Mouse (Mus musculus) MEL (cell line): Measurements from ENCODE around the gene Rlf. TPM values are rescaled to one million over a fixed set of nuclear protein-coding genes. Genes with fewer than 3 reads are reported as not detected.

Experiments used
- DNase-seq: peaks from one replicate; pipeline ENCODE4 v3.0.0; 2011; ENCODE audit warnings: low read depth, low spot score
- H3K27ac ChIP-seq: 2 replicates; pipeline ENCODE4 v1.5.1; 2012; ENCODE audit warnings: low read depth, mild to moderate bottlenecking, control low read depth, low read length, moderate library complexity; ENCODE audit not compliant: control insufficient read depth
- H3K27me3 ChIP-seq, 2 experiments: fragments of 150-350 bp in 1 of 2; sonication (generic) in 1 of 2; 2 replicates each; pipeline ENCODE4 v1.6.1; 2012; ENCODE audit warnings: low read length in 2 of 2, mild to moderate bottlenecking in 2 of 2, improper control_type of control experiment in 1 of 2, moderate library complexity in 1 of 2; ENCODE audit not compliant: insufficient read depth in 2 of 2, control insufficient read depth in 1 of 2
- H3K36me3 ChIP-seq, 2 experiments: 2 replicates each; pipeline ENCODE4 v1.6.1; 2012 to 2014; ENCODE audit warnings: low read length in 2 of 2, improper control_type of control experiment in 1 of 2, inconsistent platforms in 1 of 2, mild to moderate bottlenecking in 1 of 2; ENCODE audit not compliant: insufficient read depth in 2 of 2, control insufficient read depth in 1 of 2
- H3K4me1 ChIP-seq, 2 experiments: fragments of 150-350 bp in 1 of 2; sonication (generic) in 1 of 2; 2 replicates each; pipeline ENCODE4 v1.6.1; 2012; ENCODE audit warnings: low read length in 2 of 2, improper control_type of control experiment in 1 of 2, mild to moderate bottlenecking in 1 of 2; ENCODE audit not compliant: insufficient read depth in 2 of 2, control insufficient read depth in 1 of 2
- H3K4me3 ChIP-seq, 2 experiments: fragments of 150-350 bp in 1 of 2; sonication (generic) in 1 of 2; 2 replicates each; pipeline ENCODE4 v1.5.1; 2012; ENCODE audit warnings: low read depth in 2 of 2, low read length in 2 of 2, mild to moderate bottlenecking in 2 of 2, moderate library complexity in 2 of 2, control low read depth in 1 of 2, improper control_type of control experiment in 1 of 2; ENCODE audit not compliant: control insufficient read depth in 1 of 2, insufficient read depth in 1 of 2
- H3K79me2 ChIP-seq: 2 replicates; pipeline ENCODE4 v1.6.1; 2012; ENCODE audit warnings: mild to moderate bottlenecking, low read length, moderate library complexity; ENCODE audit not compliant: control insufficient read depth, poor library complexity, insufficient read depth
- H3K9ac ChIP-seq: 2 replicates; pipeline ENCODE4 v1.6.1; 2012; ENCODE audit warnings: low read depth, mild to moderate bottlenecking, control low read depth, low read length, moderate library complexity; ENCODE audit not compliant: control insufficient read depth, poor library complexity, severe bottlenecking
- H3K9me3 ChIP-seq: fragments of 150-350 bp; sonication (generic); replicated peaks from 2 replicates; pipeline ENCODE4 v1.6.1; 2012; ENCODE audit warnings: mild to moderate bottlenecking, low read length, improper control_type of control experiment, moderate library complexity; ENCODE audit not compliant: insufficient read depth
- BHLHE40 ChIP-seq: IDR thresholded peaks from 2 replicates; pipeline ENCODE4 v1.6.1; 2012; ENCODE audit warnings: low read depth, mild to moderate bottlenecking, inconsistent platforms, low read length, improper control_type of control experiment, borderline replicate concordance
- CHD1 ChIP-seq: IDR thresholded peaks from 2 replicates; pipeline ENCODE4 v1.6.1; 2012; ENCODE audit warnings: low read depth, mild to moderate bottlenecking, inconsistent platforms, low read length, improper control_type of control experiment
- CHD2 ChIP-seq: IDR thresholded peaks from 2 replicates; pipeline ENCODE4 v1.6.1; 2011; ENCODE audit warnings: low read length, improper control_type of control experiment
- CTCF ChIP-seq, 3 experiments: IDR thresholded peaks in 2 of 3; conservative IDR thresholded peaks in 1 of 3; 2 replicates each; pipeline ENCODE4 v1.5.1; 2011 to 2012; ENCODE audit warnings: low read length in 3 of 3, low read depth in 2 of 3, mild to moderate bottlenecking in 2 of 3, improper control_type of control experiment in 1 of 3, inconsistent platforms in 1 of 3, mixed read lengths in 1 of 3, moderate library complexity in 1 of 3; ENCODE audit not compliant: control insufficient read depth in 1 of 3, insufficient read depth in 1 of 3, poor library complexity in 1 of 3, severe bottlenecking in 1 of 3
- E2F4 ChIP-seq: IDR thresholded peaks from 2 replicates; pipeline ENCODE4 v1.6.1; 2011; ENCODE audit warnings: low read depth, low read length, improper control_type of control experiment, borderline replicate concordance
- ETS1 ChIP-seq: IDR thresholded peaks from 2 replicates; pipeline ENCODE4 v1.6.1; 2012; ENCODE audit warnings: low read depth, mild to moderate bottlenecking, inconsistent platforms, low read length, improper control_type of control experiment, moderate library complexity
- KAT2A ChIP-seq: conservative IDR thresholded peaks from 2 replicates; pipeline ENCODE4 v1.6.1; 2012; ENCODE audit warnings: low read depth, low read length, improper control_type of control experiment, inconsistent platforms
- MAFK ChIP-seq: IDR thresholded peaks from 2 replicates; pipeline ENCODE4 v1.6.1; 2011; ENCODE audit warnings: low read depth, mild to moderate bottlenecking, low read length, improper control_type of control experiment, borderline replicate concordance
- MAX ChIP-seq: IDR thresholded peaks from 2 replicates; pipeline ENCODE4 v1.6.1; 2011; ENCODE audit warnings: low read length, improper control_type of control experiment
- MYB ChIP-seq: IDR thresholded peaks from 2 replicates; pipeline ENCODE4 v1.6.1; 2011; ENCODE audit warnings: mild to moderate bottlenecking, low read depth, low read length, improper control_type of control experiment
- MYC ChIP-seq: IDR thresholded peaks from 2 replicates; pipeline ENCODE4 v1.6.1; 2011; ENCODE audit warnings: low read depth, mild to moderate bottlenecking, low read length, improper control_type of control experiment, moderate library complexity
- NRF1 ChIP-seq: IDR thresholded peaks from 2 replicates; pipeline ENCODE4 v1.6.1; 2014; ENCODE audit warnings: low read depth, mild to moderate bottlenecking, inconsistent platforms, low read length, improper control_type of control experiment, moderate library complexity; ENCODE audit not compliant: poor library complexity, insufficient read depth, severe bottlenecking
- POLR2AphosphoS2 ChIP-seq: IDR thresholded peaks from 2 replicates; pipeline ENCODE4 v1.6.1; 2011; ENCODE audit warnings: low read length, improper control_type of control experiment
- POLR2AphosphoS5 ChIP-seq: IDR thresholded peaks from 2 replicates; pipeline ENCODE4 v1.6.1; 2012; ENCODE audit warnings: low read depth, borderline replicate concordance, mild to moderate bottlenecking, inconsistent platforms, low read length, moderate library complexity, mixed read lengths
- RAD21 ChIP-seq: IDR thresholded peaks from 2 replicates; pipeline ENCODE4 v1.6.1; 2011; ENCODE audit warnings: mild to moderate bottlenecking, low read depth, low read length, improper control_type of control experiment
- RCOR1 ChIP-seq: IDR thresholded peaks from 2 replicates; pipeline ENCODE4 v1.6.1; 2012; ENCODE audit warnings: low read depth, mild to moderate bottlenecking, inconsistent platforms, low read length, improper control_type of control experiment
- SIN3A ChIP-seq: IDR thresholded peaks from 2 replicates; pipeline ENCODE4 v1.6.1; 2012; ENCODE audit warnings: low read length, improper control_type of control experiment, inconsistent platforms
- SMC3 ChIP-seq: IDR thresholded peaks from 2 replicates; pipeline ENCODE4 v1.6.1; 2011; ENCODE audit warnings: low read depth, low read length, improper control_type of control experiment
- TAL1 ChIP-seq: IDR thresholded peaks from 2 replicates; pipeline ENCODE4 v1.6.1; 2012; ENCODE audit warnings: mild to moderate bottlenecking, inconsistent platforms, low read length, moderate library complexity, mixed read lengths
- UBTF ChIP-seq: IDR thresholded peaks from 2 replicates; pipeline ENCODE4 v1.6.1; 2012; ENCODE audit warnings: low read depth, mild to moderate bottlenecking, inconsistent platforms, low read length, improper control_type of control experiment, moderate library complexity, borderline replicate concordance; ENCODE audit not compliant: insufficient read depth
- USF1 ChIP-seq: IDR thresholded peaks from 2 replicates; pipeline ENCODE4 v1.6.1; 2014; ENCODE audit warnings: low read depth, mild to moderate bottlenecking, inconsistent platforms, low read length, improper control_type of control experiment, moderate library complexity
- USF2 ChIP-seq, 2 experiments: IDR thresholded peaks; 2 replicates each; pipeline ENCODE4 v1.6.1; 2011 to 2012; ENCODE audit warnings: improper control_type of control experiment in 2 of 2, low read length in 2 of 2, borderline replicate concordance in 1 of 2, inconsistent platforms in 1 of 2, low read depth in 1 of 2, mild to moderate bottlenecking in 1 of 2; ENCODE audit not compliant: insufficient read depth in 1 of 2
- ZMIZ1 ChIP-seq: IDR thresholded peaks from 2 replicates; pipeline ENCODE4 v1.6.1; 2012; ENCODE audit warnings: low read depth, mild to moderate bottlenecking, inconsistent platforms, low read length, improper control_type of control experiment, moderate library complexity
- polyA plus RNA-seq, 2 experiments: library from polyadenylated mRNA; stranded (reverse) in 1 of 2; unstranded in 1 of 2; fragments of >175 nt in 1 of 2; fragments of >200 nt in 1 of 2; gene quantifications; 2 replicates each; pipeline versions ENCODE4 v1.2.1 to v1.2.4; 2012; ENCODE audit warnings: low replicate concordance in 2 of 2, low read depth in 1 of 2; ENCODE audit not compliant: insufficient read length in 2 of 2, insufficient read depth in 1 of 2, missing spikeins in 1 of 2
- total RNA-seq: library from RNA; depleted of rRNA; stranded (reverse); fragments of 300-350 nt; gene quantifications from 2 replicates; pipeline ENCODE4 v1.2.3, GENCODE M21; 2012

The Rlf gene
- total and polyA plus RNA-seq, 3 experiments: 14.1 to 54.0 (median 17.3) TPM

- H3K4me3 ChIP-seq: no peak overlapping the region
- peaks cover 16% of the 10 kb centered on the region for H3K79me2 ChIP-seq
- H3K27ac ChIP-seq: no peak overlapping the region
- no peaks in the 10 kb centered on the region for H3K9me3 ChIP-seq
- no peaks in the 10 kb centered on the region; a peak in 1 of 4 replicates for H3K4me1 ChIP-seq
- H3K36me3 ChIP-seq: peaks cover 5 to 19% of the 10 kb centered on the region in 2 experiments
- TF ChIP-seq ETS1 (no peak), BHLHE40 (no peak), MAFK (no peak), UBTF (no peak), NRF1 (no peak), CHD1 (no peak), E2F4 (no peak), MYB (no peak), ZMIZ1 (no peak), USF1 (no peak)
- no peaks in the 10 kb centered on the region for H3K27me3 ChIP-seq
- no peak overlapping the region for H3K9ac ChIP-seq
- no peak for DNase-seq
These were observed 22.6 kb downstream of the Rlf start for GRCm38 (mm10) chr4:121192306-121192705.

DNA sequence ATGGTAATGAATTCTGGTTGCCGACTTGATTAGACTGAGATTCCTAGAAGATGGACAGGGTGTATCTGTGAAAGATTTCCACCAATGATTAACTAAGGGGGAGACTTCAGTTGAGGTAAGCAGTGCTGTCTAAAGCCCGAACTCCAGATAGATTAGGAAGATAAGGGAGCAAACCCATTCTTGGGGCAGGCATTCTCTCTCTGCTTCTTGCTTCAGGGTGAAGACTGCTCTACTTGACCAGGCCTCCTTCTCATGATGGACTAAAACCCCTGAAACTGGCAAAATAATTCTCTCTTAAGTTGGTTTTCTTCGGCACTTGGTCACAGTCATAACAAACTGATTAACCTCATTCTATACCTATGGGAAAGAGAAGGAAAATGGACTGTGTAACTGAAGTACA is 25.5 kb downstream of the Rlf start:
- no peak overlapping the region for H3K27ac ChIP-seq
- H3K36me3 ChIP-seq: peaks cover 0 to 38% of the 10 kb centered on the region in 2 experiments; a peak in 3 of 4 replicates
- no peaks in the 10 kb centered on the region for H3K27me3 ChIP-seq
- H3K79me2 ChIP-seq: peaks cover 6% of the 10 kb centered on the region
- no peak for DNase-seq
- H3K4me3 ChIP-seq: no peak overlapping the region
- H3K9ac ChIP-seq: no peak overlapping the region
- no peaks in the 10 kb centered on the region for H3K9me3 ChIP-seq
- TF ChIP-seq CTCF (IDR thresholded peaks at IDR 0.05 in 2 of 3, conservative IDR thresholded peaks at IDR 0.05 in 1 of 3; ENCODE audit: control insufficient read depth in 1 of 3, insufficient read depth in 1 of 3, low read depth in 2 of 3, low read length in 3 of 3, poor library complexity in 1 of 3, severe bottlenecking in 1 of 3) (no peak), TAL1 (no peak), MAX (no peak), MYC (no peak), RAD21 (no peak), SIN3A (no peak), MYB (no peak), KAT2A (no peak), USF2 (IDR thresholded peaks at IDR 0.05; ENCODE audit: borderline replicate concordance in 1 of 2, insufficient read depth in 1 of 2, low read depth in 1 of 2, low read length in 2 of 2) (no peak), CHD1 (no peak), BHLHE40 (no peak), POLR2AphosphoS2 (no peak), USF1 (no peak), CHD2 (no peak), SMC3 (no peak), RCOR1 (no peak), POLR2AphosphoS5 (no peak)
- H3K4me1 ChIP-seq: no peaks in the 10 kb centered on the region; a peak in 1 of 4 replicates
